10 mouse cellular contexts compared by ENCODE assay signal in the genomic region with DNA sequence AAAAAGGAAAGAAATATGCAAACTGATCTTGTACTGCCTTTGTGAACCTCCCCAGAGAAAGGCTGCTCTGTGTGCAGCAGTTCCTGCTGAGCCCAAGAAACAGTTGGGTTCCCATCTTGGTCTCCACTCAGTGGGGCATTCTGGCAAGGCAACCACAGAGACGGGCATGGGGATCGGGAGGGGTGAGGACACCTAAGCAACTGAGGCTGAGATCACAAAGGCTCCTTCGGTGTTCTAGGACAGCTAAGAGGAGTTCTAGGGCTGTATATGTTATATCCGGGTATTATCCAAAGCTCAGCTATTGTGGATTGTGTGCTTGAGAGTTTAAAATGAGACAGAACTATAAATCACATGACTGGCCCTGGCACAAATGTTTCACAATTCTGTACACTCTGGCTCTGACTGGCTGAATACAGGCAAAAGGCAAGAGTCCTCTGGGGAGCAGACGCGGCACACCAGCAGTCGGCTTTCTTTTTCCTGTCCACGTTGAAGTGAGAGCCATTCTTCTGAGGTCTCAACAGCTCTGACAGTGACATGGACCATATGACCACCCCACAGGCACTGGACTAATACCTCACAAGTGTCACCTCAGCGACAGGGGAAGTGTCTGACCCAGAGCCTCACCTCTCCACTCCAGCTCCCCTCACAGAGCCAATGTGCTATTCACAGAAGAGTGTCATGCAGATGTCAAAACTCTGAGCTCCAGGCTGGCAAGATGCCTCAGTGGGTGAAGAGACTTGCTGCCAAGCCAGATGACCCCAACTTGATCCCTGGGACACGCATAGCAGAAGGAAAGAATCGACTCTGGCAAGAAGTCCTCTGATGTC.
DNase-seq lines count a peak whose midpoint lies in the region; ATAC-seq lines count a peak whose summit lies in the region.
"Had no signal": no experiment of that assay in that cellular context is flagged by ENCODE, and none has a peak within 500 bp of the region (broad histone marks: within the 10 kb centered on the region; RNA-seq: fewer than 3 reads in every experiment).

No protein-coding gene starts in this region.

- H3K4me3 ChIP-seq in heart, embryonic 14.5 days (ENCODE audit: control insufficient read depth in 1 of 2, insufficient read depth in 1 of 2, low read depth in 1 of 2, low read length in 2 of 2), result no peak overlapping the region
- no peak overlapping the region for H3K4me3 ChIP-seq in midbrain, embryonic 10.5 days
- H3K4me3 ChIP-seq: midbrain, embryonic 12.5 days had no signal

- peak overlapping the region; percentile 13; the same call in 1 of the 2 replicates for H3K9ac ChIP-seq in heart, embryonic 14.5 days (ENCODE audit: low read length)
- H3K9ac ChIP-seq: midbrain, embryonic 12.5 days had no signal

- H3K4me2 ChIP-seq in heart, embryonic 14.5 days (ENCODE audit: low read length), result peak overlapping the region; percentile 20
- H3K4me2 ChIP-seq: midbrain, embryonic 12.5 days had no signal

- peaks cover 39 to 74% of the 10 kb centered on the region in 2 experiments for H3K4me1 ChIP-seq in heart, embryonic 14.5 days (ENCODE audit: control insufficient read depth in 2 of 2, insufficient read depth in 2 of 2, low read length in 2 of 2)
- H3K4me1 ChIP-seq in midbrain, embryonic 10.5 days, result peaks cover 17% of the 10 kb centered on the region

- no peaks in the 10 kb centered on the region for H3K27me3 ChIP-seq in heart, embryonic 14.5 days (ENCODE audit: control insufficient read depth, insufficient read depth, low read length)
- no peaks in the 10 kb centered on the region for H3K27me3 ChIP-seq in midbrain, embryonic 10.5 days (ENCODE audit: low read depth, poor library complexity, severe bottlenecking)
- H3K27me3 ChIP-seq: midbrain, embryonic 12.5 days; Patski had no signal

- ATAC-seq in heart, embryonic 14.5 days (ENCODE audit: insufficient number of reproducible peaks, insufficient read depth, low FRiP score, low read depth), result peak; percentile 78
- ATAC-seq in inflammation-experienced regulatory T-cells, adult 6 months, result no peak
- ATAC-seq: Patski had no signal

- H3K36me3 ChIP-seq in heart, embryonic 14.5 days (ENCODE audit: control insufficient read depth, insufficient read depth, low read length), result no peaks in the 10 kb centered on the region
- H3K36me3 ChIP-seq in midbrain, embryonic 10.5 days, result no peaks in the 10 kb centered on the region
- H3K36me3 ChIP-seq: midbrain, embryonic 12.5 days had no signal

- WGBS in heart, embryonic 14.5 days, result 21% methylated on average over 11 of the region's 11 CpGs
- 84% methylated on average over 11 of the region's 11 CpGs for WGBS in midbrain, embryonic 10.5 days

- DNase-seq in 3T3-L1 (ENCODE audit: low read depth, low spot score), result peak; percentile 78
- peak; percentile 78 for DNase-seq in adrenal gland, adult 2 months
- peak; percentile 42 to 66 for DNase-seq in kidney, postnatal 25 days
- no peak for DNase-seq in thymus, postnatal 36 days
- no peak for DNase-seq in midbrain, embryonic 10.5 days (ENCODE audit: low spot score)
- DNase-seq in gastrocnemius, postnatal 36 days, result no peak

- intact Hi-C loops in gastrocnemius, postnatal 36 days (cut with DNase I), result no loop called here

- H3K9me3 ChIP-seq in heart, embryonic 14.5 days (ENCODE audit: control insufficient read depth, low read length), result no peaks in the 10 kb centered on the region
- H3K9me3 ChIP-seq in midbrain, embryonic 10.5 days (replicated peaks), result no peaks in the 10 kb centered on the region
- H3K9me3 ChIP-seq: midbrain, embryonic 12.5 days had no signal

- peak overlapping the region; percentile 72 to 88 for H3K27ac ChIP-seq in heart, embryonic 14.5 days (replicated peaks in 1 of 2; ENCODE audit: control insufficient read depth in 1 of 2, insufficient read depth in 1 of 2, low read depth in 2 of 2, low read length in 2 of 2)
- H3K27ac ChIP-seq in midbrain, embryonic 10.5 days (replicated peaks), result no peak overlapping the region
- H3K27ac ChIP-seq: midbrain, embryonic 12.5 days had no signal

Comparison
In these comparisons a context has a peak if more than half of its experiments do, and no peak if none do; other contexts are left out.
1. DNase-seq: peak in 3T3-L1 (single experiment), adrenal gland, adult 2 months (single experiment) and kidney, postnatal 25 days (2 of 2); none in thymus, postnatal 36 days (0 of 2), midbrain, embryonic 10.5 days (single experiment) and gastrocnemius, postnatal 36 days (0 of 2).